Mouse (Mus musculus) hindbrain, embryonic 11.5 days (tissue): ENCODE data around the gene Sdhaf1. TPM values are rescaled to one million over a fixed set of nuclear protein-coding genes. Genes with fewer than 3 reads are reported as not detected.

Experiments
- ATAC-seq: fragments of 200-750 bp; cut with Nextera tagmentation; 2 replicates; pipeline ENCODE4 v1.8.0; 2017; ENCODE audit warnings: mild to moderate bottlenecking, moderate TSS enrichment, moderate library complexity; ENCODE audit not compliant: low FRiP score
- DNase-seq: peaks from one replicate; pipeline ENCODE4 v3.0.0-alpha.2; 2015; ENCODE audit warnings: low spot score
- H3K27ac ChIP-seq: fragments of 300-500 bp; sonication (generic); 2 replicates; pipeline ENCODE4 v1.5.1; 2014; ENCODE audit warnings: mild to moderate bottlenecking, low read depth, low read length
- H3K27me3 ChIP-seq: fragments of 300-500 bp; sonication (generic); 2 replicates; pipeline ENCODE4 v1.6.1; 2014; ENCODE audit warnings: mild to moderate bottlenecking, low read length, moderate library complexity, mixed read lengths; ENCODE audit not compliant: control insufficient read depth, insufficient read depth
- H3K36me3 ChIP-seq: fragments of 300-500 bp; sonication (generic); 2 replicates; pipeline ENCODE4 v1.6.1; 2014; ENCODE audit warnings: mild to moderate bottlenecking, low read length, moderate library complexity, mixed read lengths; ENCODE audit not compliant: control insufficient read depth, insufficient read depth
- H3K4me1 ChIP-seq: fragments of 300-500 bp; sonication (generic); replicated peaks from 2 replicates; pipeline ENCODE4 v1.6.1; 2014; ENCODE audit warnings: low read length, mixed read lengths; ENCODE audit not compliant: control insufficient read depth, insufficient read depth
- H3K4me2 ChIP-seq: fragments of 300-500 bp; sonication (generic); replicated peaks from 2 replicates; pipeline ENCODE4 v1.6.1; 2014; ENCODE audit warnings: mild to moderate bottlenecking, low read depth, low read length
- H3K4me3 ChIP-seq: fragments of 300-500 bp; sonication (generic); 2 replicates; pipeline ENCODE4 v1.5.1; 2014; ENCODE audit warnings: low read depth, low read length
- H3K9ac ChIP-seq: fragments of 300-500 bp; sonication (generic); 2 replicates; pipeline ENCODE4 v1.6.1; 2014; ENCODE audit warnings: low read depth, low read length
- H3K9me3 ChIP-seq: fragments of 300-500 bp; sonication (generic); 2 replicates; pipeline ENCODE4 v1.6.1; 2016; ENCODE audit warnings: low read length; ENCODE audit not compliant: control insufficient read depth
- WGBS: fragments of 180-500 bp; shearing (Covaris S2); extraction: QIAGEN DNeasy Blood & Tissue Kit; methylation state at CpG from one replicate; pipeline ENCODE4 v1.1.7; 2014; 5-methylcytosine and 5-hydroxymethylcytosine counted together
- polyA plus RNA-seq: library from polyadenylated mRNA; unstranded; fragments of >200 nt; fragmentation: Nextera tagmentation; extraction: Ambion mirVana; gene quantifications from 2 replicates; pipeline ENCODE4 v1.2.1, GENCODE M21; 2014

The Sdhaf1 gene
- polyA plus RNA-seq, 1 experiment from 2014 or later, result 20.9 TPM

DNA sequence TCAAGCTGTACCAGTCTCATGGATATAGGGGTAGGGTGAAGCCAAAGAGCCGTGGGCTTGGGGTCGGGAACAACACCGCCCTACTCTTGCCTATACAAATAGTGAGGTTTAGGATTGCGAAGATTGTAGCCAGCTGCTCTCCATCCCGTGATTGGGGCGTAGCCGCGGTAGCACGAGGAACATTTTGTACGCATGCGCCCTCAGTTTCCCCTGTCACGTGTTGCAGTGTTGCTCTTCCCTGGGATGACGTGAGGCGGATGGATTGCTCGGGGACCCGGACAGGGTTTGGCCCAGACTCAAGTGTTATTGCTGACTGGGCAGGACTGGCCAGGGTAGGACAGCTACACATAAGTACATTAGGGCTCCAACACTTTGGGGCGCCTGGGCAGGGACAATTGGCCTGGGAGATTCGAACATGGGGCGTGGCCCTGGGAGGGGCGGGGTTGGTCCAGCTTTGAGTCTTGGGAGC lies 43.0 kb downstream of the Sdhaf1 start:
- DNase-seq, result peak; percentile 89
- Histone ChIP-seq H3K4me1 (no peaks in the 10 kb centered on the region), H3K27me3 (no peaks in the 10 kb centered on the region), H3K9ac (peak overlapping the region; percentile 59), H3K9me3 (no peaks in the 10 kb centered on the region), H3K27ac (peak overlapping the region; percentile 84), H3K4me2 (peak overlapping the region; percentile 79), H3K36me3 (no peaks in the 10 kb centered on the region), H3K4me3 (peak overlapping the region; percentile 67)
- WGBS, result under 1% methylated on average over 20 of the region's 20 CpGs
- ATAC-seq, result peak; percentile 87

DNA sequence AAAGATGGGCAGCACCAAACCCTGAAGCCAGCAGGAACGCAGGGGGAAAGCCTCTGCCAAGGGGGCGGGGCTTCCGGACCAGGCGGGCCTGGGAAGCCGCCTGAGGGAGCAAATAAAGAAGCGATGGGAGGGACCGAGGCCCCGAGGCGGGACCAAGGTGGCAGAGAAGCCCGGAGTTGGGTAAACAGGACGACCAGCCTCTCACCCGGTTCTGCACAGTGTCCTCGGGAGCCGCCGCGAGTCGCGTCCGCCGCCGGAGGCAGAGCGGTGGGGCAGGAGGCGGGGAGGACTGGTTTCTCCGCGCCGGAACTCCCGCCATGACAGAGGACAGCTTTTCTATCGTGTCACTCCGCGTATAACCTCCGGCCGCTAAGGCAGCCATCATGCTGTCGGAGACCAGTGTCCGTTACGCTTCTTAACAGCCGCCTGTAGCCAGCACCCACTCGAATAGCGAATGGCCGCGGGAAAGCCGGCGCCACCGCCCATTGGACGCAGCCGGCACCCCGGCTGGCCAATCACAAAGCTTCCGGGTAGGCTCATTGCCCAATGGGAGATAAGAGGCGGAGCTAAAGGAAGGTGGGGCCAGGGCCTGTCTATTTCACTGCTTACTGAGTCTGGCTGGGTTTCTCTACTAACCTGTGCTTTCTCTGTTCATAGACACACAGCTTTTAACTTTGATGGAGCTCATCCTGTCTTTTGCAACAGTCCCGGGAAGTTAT lies 43.6 kb downstream of the Sdhaf1 start, which contains the start of the genes Thap8 and Wdr62:
Gene Thap8, plus strand, starts transcription at position 144 of the 719 bp plus-strand sequence.
Gene Wdr62, minus strand, starts transcription at position 469 of the 719 bp plus-strand sequence.
- Histone ChIP-seq H3K9ac (peak within 1 kb of the TSS; percentile 59), H3K27ac (peak within 1 kb of the TSS; percentile 84), H3K4me1 (no peaks in the 10 kb centered on the region), H3K27me3 (no peaks in the 10 kb centered on the region), H3K36me3 (no peaks in the 10 kb centered on the region), H3K9me3 (no peaks in the 10 kb centered on the region), H3K4me2 (peak within 1 kb of the TSS; percentile 79), H3K4me3 (peak within 1 kb of the TSS; percentile 67)
- peak; percentile 98 for ATAC-seq
- DNase-seq, result peak; percentile 94
- under 1% methylated on average over 49 of the region's 49 CpGs for WGBS

DNA sequence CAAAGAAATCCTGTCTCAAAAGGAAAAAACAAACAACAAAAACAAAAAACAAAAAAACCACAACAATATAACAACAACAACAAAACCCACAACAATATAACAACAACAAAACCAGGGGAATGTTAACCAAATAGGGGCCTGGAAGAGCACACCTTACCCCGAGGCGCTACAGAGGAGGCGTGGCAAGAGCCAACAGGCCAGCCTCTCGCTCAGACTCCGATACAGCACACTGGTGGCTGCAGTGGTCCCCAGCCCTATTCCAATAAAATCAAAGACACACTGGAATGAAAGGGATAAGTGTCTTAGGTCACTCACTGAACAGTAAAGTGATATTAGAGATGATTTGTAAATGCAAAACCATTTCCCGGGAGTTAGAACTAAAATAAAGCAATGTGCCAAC lies 44.2 kb downstream of the Sdhaf1 start:
- Histone ChIP-seq H3K4me3 (peak overlapping the region; percentile 67), H3K27me3 (no peaks in the 10 kb centered on the region), H3K9ac (peak overlapping the region; percentile 49), H3K4me2 (peak overlapping the region; percentile 79), H3K9me3 (no peaks in the 10 kb centered on the region), H3K27ac (peak overlapping the region; percentile 84; the same call in 1 of the 2 replicates), H3K36me3 (no peaks in the 10 kb centered on the region), H3K4me1 (no peaks in the 10 kb centered on the region)
- DNase-seq (no peak), ATAC-seq (peak; percentile 17; the same call in 1 of the 2 replicates)
- 0% methylated on average over 6 of the region's 6 CpGs for WGBS

DNA sequence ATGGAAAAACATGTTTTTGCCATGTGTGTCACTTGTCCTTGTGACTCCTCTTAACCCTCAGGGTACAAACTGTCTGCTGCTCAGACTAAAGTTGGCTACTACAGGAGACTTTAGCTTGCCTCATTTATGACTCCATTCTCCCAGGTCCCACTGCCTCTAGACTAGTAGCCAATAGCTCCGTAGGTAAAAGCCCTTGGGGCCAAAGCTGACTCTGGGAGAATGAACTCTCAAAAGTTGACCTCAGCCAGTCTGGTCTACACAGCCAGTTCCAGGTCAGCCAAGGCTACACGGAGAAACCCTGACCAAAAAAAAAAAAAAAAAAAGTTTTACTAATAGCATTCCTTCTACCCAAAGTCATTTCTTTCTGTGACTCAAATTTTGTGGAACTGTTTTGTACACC lies 44.8 kb downstream of the Sdhaf1 start:
- Histone ChIP-seq H3K4me1 (no peaks in the 10 kb centered on the region), H3K4me2 (no peak overlapping the region), H3K9ac (no peak overlapping the region), H3K36me3 (no peaks in the 10 kb centered on the region), H3K27ac (no peak overlapping the region), H3K4me3 (no peak overlapping the region), H3K9me3 (no peaks in the 10 kb centered on the region), H3K27me3 (no peaks in the 10 kb centered on the region)
- no peak for DNase-seq
- ATAC-seq, result no peak
- WGBS, result 66% methylated on average over 2 of the region's 2 CpGs

DNA sequence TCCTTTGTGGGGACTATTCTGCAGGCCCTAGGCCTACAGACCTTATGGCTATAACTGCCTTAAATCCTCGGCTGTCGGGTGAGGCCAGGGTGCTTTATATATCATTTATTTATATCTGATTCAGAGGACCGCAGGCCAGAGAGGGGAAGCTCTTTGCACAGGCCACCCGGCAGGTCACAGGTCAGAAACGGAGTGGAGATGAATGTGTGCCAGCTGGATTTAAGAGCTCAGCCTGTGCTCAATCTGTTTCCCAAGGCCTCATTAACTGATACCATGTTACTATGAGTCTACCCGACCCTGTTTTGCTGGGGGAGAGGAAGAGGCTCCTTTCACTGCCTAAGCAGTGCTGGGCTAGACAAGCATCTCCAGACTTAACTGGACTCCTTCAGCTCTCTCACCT lies 49.3 kb downstream of the Sdhaf1 start:
- Histone ChIP-seq H3K36me3 (no peaks in the 10 kb centered on the region), H3K27ac (no peak overlapping the region), H3K9ac (no peak overlapping the region), H3K4me3 (no peak overlapping the region), H3K4me2 (no peak overlapping the region), H3K4me1 (no peaks in the 10 kb centered on the region), H3K27me3 (no peaks in the 10 kb centered on the region), H3K9me3 (no peaks in the 10 kb centered on the region)
- ATAC-seq, result no peak
- 86% methylated on average over 6 of the region's 6 CpGs for WGBS
- no peak for DNase-seq

Other genes starting within 250 kb of the Sdhaf1 start
- 0.89 and 1.7 TPM in 2 replicates for gene Gm26920, start 233.5 kb downstream of the Sdhaf1 start, polyA plus RNA-seq
- 14.6 and 15.6 TPM in 2 replicates for gene Zfp566, start 233.4 kb downstream of the Sdhaf1 start, polyA plus RNA-seq
- 128 and 132 TPM in 2 replicates for gene Zfp260, start 229.1 kb downstream of the Sdhaf1 start, polyA plus RNA-seq
- 5.8 and 7.6 TPM in 2 replicates for gene Zfp382, start 202.0 kb downstream of the Sdhaf1 start, polyA plus RNA-seq
- 16.3 and 26.1 TPM in 2 replicates for gene Zfp146, start 154.1 kb downstream of the Sdhaf1 start, polyA plus RNA-seq
- gene Cox7a1, start 139.8 kb downstream of the Sdhaf1 start, polyA plus RNA-seq, result 4.3 and 4.5 TPM in 2 replicates
- gene Capns1, start 125.1 kb downstream of the Sdhaf1 start, polyA plus RNA-seq, result 56.3 and 64.0 TPM in 2 replicates
- gene Polr2i, start 91.9 kb downstream of the Sdhaf1 start, polyA plus RNA-seq, result 171 and 176 TPM in 2 replicates
- gene Tbcb, start 91.6 kb downstream of the Sdhaf1 start, polyA plus RNA-seq, result 278 and 293 TPM in 2 replicates
- not detected in 2 replicates for gene Ovol3, start 88.2 kb downstream of the Sdhaf1 start, polyA plus RNA-seq
- 0.25 and 0.32 TPM in 2 replicates for gene Thap8, start 43.8 kb downstream of the Sdhaf1 start, polyA plus RNA-seq
- gene Wdr62, start 43.5 kb downstream of the Sdhaf1 start, polyA plus RNA-seq, result 5.9 and 8.5 TPM in 2 replicates
- 66.7 and 78.4 TPM in 2 replicates for gene Clip3, start 32.2 kb downstream of the Sdhaf1 start, polyA plus RNA-seq
- 82.1 and 85.2 TPM in 2 replicates for gene Alkbh6, start 15.2 kb downstream of the Sdhaf1 start, polyA plus RNA-seq
- gene Syne4, start 9.1 kb downstream of the Sdhaf1 start, polyA plus RNA-seq, result 17.4 and 18.7 TPM in 2 replicates
- 1.4 and 3.3 TPM in 2 replicates for gene E130208F15Rik, start 2.2 kb downstream of the Sdhaf1 start, polyA plus RNA-seq
- 5.3 and 6.8 TPM in 2 replicates for gene Lrfn3, start 38.9 kb upstream of the Sdhaf1 start, polyA plus RNA-seq
- 19.3 and 23.1 TPM in 2 replicates for gene Tyrobp, start 89.9 kb upstream of the Sdhaf1 start, polyA plus RNA-seq
- gene Hcst, start 96.0 kb upstream of the Sdhaf1 start, polyA plus RNA-seq, result 0.39 and 0.62 TPM in 2 replicates
- 1.5 and 1.8 TPM in 2 replicates for gene Nfkbid, start 97.8 kb upstream of the Sdhaf1 start, polyA plus RNA-seq
- 165 and 169 TPM in 2 replicates for gene Aplp1, start 121.6 kb upstream of the Sdhaf1 start, polyA plus RNA-seq
- gene Kirrel2, start 133.8 kb upstream of the Sdhaf1 start, polyA plus RNA-seq, result 18.6 and 25.8 TPM in 2 replicates
- 3.3 and 4.5 TPM in 2 replicates for gene Nphs1, start 134.4 kb upstream of the Sdhaf1 start, polyA plus RNA-seq
- gene Prodh2, start 169.7 kb upstream of the Sdhaf1 start, polyA plus RNA-seq, result not detected in 2 replicates
- gene Arhgap33, start 211.2 kb upstream of the Sdhaf1 start, polyA plus RNA-seq, result 41.4 and 41.9 TPM in 2 replicates
- 3.5 and 4.0 TPM in 2 replicates for gene Hspb6, start 228.3 kb upstream of the Sdhaf1 start, polyA plus RNA-seq
- 11.4 and 18.4 TPM in 2 replicates for gene Proser3, start 228.4 kb upstream of the Sdhaf1 start, polyA plus RNA-seq
- gene Lin37, start 235.9 kb upstream of the Sdhaf1 start, polyA plus RNA-seq, result 44.7 and 48.3 TPM in 2 replicates
- 83.0 and 100.0 TPM in 2 replicates for gene U2af1l4, start 239.4 kb upstream of the Sdhaf1 start, polyA plus RNA-seq
- 7.8 and 9.8 TPM in 2 replicates for gene Gm49396, start 239.4 kb upstream of the Sdhaf1 start, polyA plus RNA-seq
- gene Psenen, start 239.7 kb upstream of the Sdhaf1 start, polyA plus RNA-seq, result 104 and 105 TPM in 2 replicates
- gene Igflr1, start 241.5 kb upstream of the Sdhaf1 start, polyA plus RNA-seq, result 3.0 and 3.6 TPM in 2 replicates